Mouse (Mus musculus) heart, adult 2 months (tissue): ENCODE measurements at regions not wholly inside any gene's neighbourhood (a gene's known extent, or its start where the extent isn't known, plus 50 kb on each side); places are given as distances from the start of the nearest gene placed in this dataset.

ENCODE experiments used
- CTCF ChIP-seq: fragments of 200-600 bp; IDR thresholded peaks from 2 replicates; pipeline ENCODE4 v1.8.1; 2022; ENCODE audit warnings: antibody characterized with exemption, mild to moderate bottlenecking, moderate library complexity
- POLR2A ChIP-seq: fragments of 200-500 bp; IDR thresholded peaks from 2 replicates; pipeline ENCODE4 v1.6.1; 2011; ENCODE audit warnings: mild to moderate bottlenecking, low read depth, low read length, control low read depth; ENCODE audit not compliant: insufficient read depth

DNA sequence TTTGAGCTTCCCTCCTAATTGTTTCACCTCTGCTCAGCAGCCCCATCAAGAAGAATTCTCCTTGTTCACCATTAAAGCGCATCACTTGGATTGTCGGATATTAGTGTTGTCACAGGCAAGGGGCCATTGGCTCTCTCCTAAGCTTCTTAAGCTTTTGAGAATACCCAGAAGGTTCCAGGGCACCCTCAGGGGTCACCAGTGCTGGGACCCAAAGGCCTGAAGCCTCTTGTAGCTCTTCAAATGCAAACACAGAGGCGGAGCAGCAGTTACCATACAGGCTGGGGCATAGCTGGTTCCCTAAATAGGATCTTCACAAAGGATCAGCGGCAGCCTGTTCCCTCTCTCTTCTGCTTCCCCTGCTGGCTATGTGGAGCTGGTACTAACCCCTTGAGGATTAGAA lies 175.3 kb upstream of the A230072I06Rik start:
- TF ChIP-seq CTCF (no peak), POLR2A (no peak)
